Mouse (Mus musculus): ENCODE data around the gene Nme7. TPM values are rescaled to one million over a fixed set of nuclear protein-coding genes. Genes with fewer than 3 reads are reported as not detected.

Nme7 gene
- polyA plus RNA-seq, 1 experiment from 2014 or later: 64.3 TPM

DNA sequence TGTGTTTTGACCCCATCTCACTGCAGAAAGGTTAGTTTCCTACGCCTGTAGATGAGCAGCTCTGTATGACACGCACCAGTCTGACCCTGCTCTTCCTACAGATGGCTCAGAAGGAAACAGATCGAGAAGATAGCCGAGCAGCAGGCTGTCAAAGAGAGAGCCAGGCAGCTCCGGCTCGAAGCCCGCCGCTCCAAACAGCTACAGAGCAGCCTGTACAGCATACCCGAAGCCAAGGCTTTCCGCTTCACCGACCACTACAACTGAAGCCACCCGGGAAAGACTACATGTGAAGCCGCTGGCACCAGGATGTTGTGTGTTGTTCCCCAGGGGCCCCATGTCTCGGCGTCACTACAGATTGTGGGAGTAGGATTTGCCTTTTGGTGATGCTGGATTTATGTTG lies 16.5 kb upstream of the Nme7 start:
- WGBS: 28% methylated on average over 15 of the region's 15 CpGs
- Histone ChIP-seq H3K9ac (replicated peaks; ENCODE audit: low read length) (peak overlapping the region; percentile 11; the same call in 1 of the 2 replicates), H3K4me3 (ENCODE audit: low read length) (no peak overlapping the region), H3K4me2 (replicated peaks; ENCODE audit: low read depth, low read length) (no peak overlapping the region), H3K9me3 (ENCODE audit: low read length) (no peaks in the 10 kb centered on the region), H3K27me3 (ENCODE audit: insufficient read depth, low read length) (no peaks in the 10 kb centered on the region), H3K4me1 (ENCODE audit: insufficient read depth, low read length) (peaks cover 7% of the 10 kb centered on the region; the same call in 1 of the 2 replicates), H3K27ac (ENCODE audit: low read length) (no peak overlapping the region), H3K36me3 (ENCODE audit: insufficient read depth, low read length) (peaks cover 16% of the 10 kb centered on the region)
- ATAC-seq (ENCODE audit: low FRiP score, low TSS enrichment): peak; percentile 71; the same call in 1 of the 2 replicates

- H3K36me3 ChIP-seq (ENCODE audit: insufficient read depth, low read length): peaks cover 40% of the 10 kb centered on the region
- ATAC-seq (ENCODE audit: low FRiP score, low TSS enrichment): no peak
- 91% methylated on average over 5 of the region's 5 CpGs for WGBS
Observed at GRCm38 (mm10) chr1:164292040-164292439, 11.9 kb upstream of the Nme7 start.

GRCm38 (mm10) chr1:164294071-164294470 lies 9.8 kb upstream of the Nme7 start:
- no peak for ATAC-seq (ENCODE audit: low FRiP score, low TSS enrichment)
- Histone ChIP-seq H3K36me3 (ENCODE audit: insufficient read depth, low read length) (peaks cover 57% of the 10 kb centered on the region), H3K4me3 (ENCODE audit: low read length) (no peak overlapping the region)

More at GRCm38 (mm10) chr1:164292040-164292439, 11.9 kb upstream of the Nme7 start:
- Histone ChIP-seq H3K4me3 (ENCODE audit: low read length) (no peak overlapping the region), H3K27me3 (ENCODE audit: insufficient read depth, low read length) (no peaks in the 10 kb centered on the region), H3K9ac (replicated peaks; ENCODE audit: low read length) (no peak overlapping the region), H3K27ac (ENCODE audit: low read length) (no peak overlapping the region), H3K9me3 (ENCODE audit: low read length) (no peaks in the 10 kb centered on the region), H3K4me1 (ENCODE audit: insufficient read depth, low read length) (peaks cover 7% of the 10 kb centered on the region; the same call in 1 of the 2 replicates), H3K4me2 (replicated peaks; ENCODE audit: low read depth, low read length) (no peak overlapping the region)

DNA sequence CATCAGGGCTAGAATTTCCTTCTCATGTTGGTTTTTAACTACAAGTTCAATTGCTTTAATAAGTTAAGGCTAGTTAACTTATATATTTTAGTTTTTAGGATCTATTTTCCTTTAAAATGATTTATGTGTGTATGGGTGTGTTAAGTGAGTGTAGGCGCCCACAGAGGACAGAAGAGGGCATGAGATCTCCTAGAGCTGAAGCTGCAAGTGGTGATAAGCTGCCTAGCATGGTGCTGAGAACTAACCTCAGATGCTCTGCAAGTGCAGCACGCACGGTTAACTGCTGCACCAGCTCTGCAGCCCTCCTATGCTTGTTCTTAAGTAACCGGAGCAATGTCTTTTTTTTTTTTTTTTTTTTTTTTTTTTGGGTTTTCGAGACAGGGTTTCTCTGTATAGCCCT lies 7.4 kb upstream of the Nme7 start:
- Histone ChIP-seq H3K36me3 (ENCODE audit: insufficient read depth, low read length) (peaks cover 67% of the 10 kb centered on the region), H3K4me3 (ENCODE audit: low read length) (no peak overlapping the region), H3K9ac (replicated peaks; ENCODE audit: low read length) (no peak overlapping the region), H3K27me3 (ENCODE audit: insufficient read depth, low read length) (no peaks in the 10 kb centered on the region), H3K9me3 (ENCODE audit: low read length) (no peaks in the 10 kb centered on the region), H3K4me2 (replicated peaks; ENCODE audit: low read depth, low read length) (no peak overlapping the region), H3K4me1 (ENCODE audit: insufficient read depth, low read length) (no peaks in the 10 kb centered on the region), H3K27ac (ENCODE audit: low read length) (no peak overlapping the region)
- 86% methylated on average over 4 of the region's 5 CpGs for WGBS
- no peak for ATAC-seq (ENCODE audit: low FRiP score, low TSS enrichment)

More at GRCm38 (mm10) chr1:164294071-164294470, 9.8 kb upstream of the Nme7 start:
- 90% methylated on average over 6 of the region's 6 CpGs for WGBS
- Histone ChIP-seq H3K27me3 (ENCODE audit: insufficient read depth, low read length) (no peaks in the 10 kb centered on the region), H3K9me3 (ENCODE audit: low read length) (no peaks in the 10 kb centered on the region), H3K4me1 (ENCODE audit: insufficient read depth, low read length) (no peaks in the 10 kb centered on the region), H3K9ac (replicated peaks; ENCODE audit: low read length) (no peak overlapping the region), H3K27ac (ENCODE audit: low read length) (no peak overlapping the region), H3K4me2 (replicated peaks; ENCODE audit: low read depth, low read length) (no peak overlapping the region)

- Histone ChIP-seq H3K27me3 (ENCODE audit: insufficient read depth, low read length) (no peaks in the 10 kb centered on the region), H3K4me1 (ENCODE audit: insufficient read depth, low read length) (peaks cover 5% of the 10 kb centered on the region), H3K4me3 (ENCODE audit: low read length) (no peak overlapping the region), H3K36me3 (ENCODE audit: insufficient read depth, low read length) (peaks cover 51% of the 10 kb centered on the region), H3K9me3 (ENCODE audit: low read length) (no peaks in the 10 kb centered on the region), H3K27ac (ENCODE audit: low read length) (no peak overlapping the region), H3K4me2 (replicated peaks; ENCODE audit: low read depth, low read length) (no peak overlapping the region), H3K9ac (replicated peaks; ENCODE audit: low read length) (no peak overlapping the region)
- no peak for ATAC-seq (ENCODE audit: low FRiP score, low TSS enrichment)
- 91% methylated on average over 4 of the region's 4 CpGs for WGBS
Observed at GRCm38 (mm10) chr1:164301949-164302348, 2.0 kb upstream of the Nme7 start.

GRCm38 (mm10) chr1:164307124-164307751 lies 3.3 kb downstream of the Nme7 start, which contains the start of gene Blzf1:
Gene Blzf1 (minus strand): TSS chr1:164307489.
- Histone ChIP-seq H3K27ac (ENCODE audit: low read length) (peak within 1 kb of the TSS; percentile 88), H3K4me2 (replicated peaks; ENCODE audit: low read depth, low read length) (peak within 1 kb of the TSS; percentile 73), H3K4me1 (ENCODE audit: insufficient read depth, low read length) (peaks cover 10% of the 10 kb centered on the region), H3K4me3 (ENCODE audit: low read length) (peak within 1 kb of the TSS; percentile 88), H3K9me3 (ENCODE audit: low read length) (no peaks in the 10 kb centered on the region), H3K36me3 (ENCODE audit: insufficient read depth, low read length) (peaks cover 11% of the 10 kb centered on the region; the same call in 1 of the 2 replicates), H3K27me3 (ENCODE audit: insufficient read depth, low read length) (no peaks in the 10 kb centered on the region), H3K9ac (replicated peaks; ENCODE audit: low read length) (peak within 1 kb of the TSS; percentile 83)
- peak; percentile 99 for ATAC-seq (ENCODE audit: low FRiP score, low TSS enrichment)
- WGBS: under 1% methylated on average over 35 of the region's 35 CpGs

DNA sequence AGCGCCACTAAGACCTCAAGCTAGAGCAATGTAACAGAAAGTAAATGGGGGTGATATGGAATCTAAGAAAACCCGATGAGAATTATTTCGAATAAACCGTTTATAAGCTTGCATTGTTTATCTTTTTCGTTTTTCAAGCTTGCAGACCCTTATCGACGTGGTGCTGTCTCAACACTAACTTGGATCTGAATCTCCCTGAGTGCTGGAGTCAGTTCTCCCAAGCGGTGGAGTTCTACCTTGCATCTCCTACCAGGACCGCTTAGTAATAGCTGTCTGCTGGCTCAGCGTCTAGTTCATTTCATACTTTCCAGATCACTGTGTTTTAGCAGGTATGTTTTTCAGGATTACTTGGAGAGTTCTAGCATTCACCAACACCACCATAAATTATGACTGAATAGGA lies 4.0 kb downstream of the Nme7 start:
- Histone ChIP-seq H3K9me3 (ENCODE audit: low read length) (no peaks in the 10 kb centered on the region), H3K4me1 (ENCODE audit: insufficient read depth, low read length) (peaks cover 10% of the 10 kb centered on the region), H3K36me3 (ENCODE audit: insufficient read depth, low read length) (peaks cover 5% of the 10 kb centered on the region; the same call in 1 of the 2 replicates), H3K4me3 (ENCODE audit: low read length) (peak overlapping the region; percentile 88), H3K9ac (replicated peaks; ENCODE audit: low read length) (peak overlapping the region; percentile 69), H3K27ac (ENCODE audit: low read length) (peak overlapping the region; percentile 35; the same call in 1 of the 2 replicates), H3K27me3 (ENCODE audit: insufficient read depth, low read length) (no peaks in the 10 kb centered on the region), H3K4me2 (replicated peaks; ENCODE audit: low read depth, low read length) (peak overlapping the region; percentile 73)
- no peak for ATAC-seq (ENCODE audit: low FRiP score, low TSS enrichment)
- WGBS: 11% methylated on average over 10 of the region's 10 CpGs

DNA sequence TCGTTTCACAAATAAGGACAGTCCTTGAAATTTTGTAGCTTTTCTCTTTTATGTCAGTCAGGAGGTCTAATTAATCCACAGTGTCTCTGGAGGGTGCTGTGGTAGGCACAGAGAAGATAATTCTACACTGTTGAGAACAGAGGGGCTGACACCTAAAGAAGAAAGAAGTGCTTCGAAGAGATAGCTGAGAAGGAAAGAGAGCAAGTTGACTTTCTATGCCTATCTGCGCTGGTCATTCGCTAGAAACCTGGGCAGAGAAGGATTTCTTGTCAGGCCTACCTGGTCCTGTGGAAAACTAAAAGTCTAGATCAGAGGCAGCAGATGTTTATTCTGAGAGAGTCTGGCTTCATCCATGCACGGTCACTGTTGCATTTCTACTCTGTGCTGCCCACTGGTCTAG lies 10.2 kb downstream of the Nme7 start:
- 94% methylated on average over 5 of the region's 5 CpGs for WGBS
- peaks cover 7% of the 10 kb centered on the region for H3K36me3 ChIP-seq (ENCODE audit: insufficient read depth, low read length)
- no peak overlapping the region for H3K27ac ChIP-seq (ENCODE audit: low read length)
- H3K4me1 ChIP-seq (ENCODE audit: insufficient read depth, low read length): no peaks in the 10 kb centered on the region
- no peaks in the 10 kb centered on the region for H3K27me3 ChIP-seq (ENCODE audit: insufficient read depth, low read length)
- no peak for ATAC-seq (ENCODE audit: low FRiP score, low TSS enrichment)
- no peak overlapping the region for H3K4me2 ChIP-seq (replicated peaks; ENCODE audit: low read depth, low read length)
- no peak overlapping the region for H3K9ac ChIP-seq (replicated peaks; ENCODE audit: low read length)
- H3K4me3 ChIP-seq (ENCODE audit: low read length): no peak overlapping the region
- no peaks in the 10 kb centered on the region for H3K9me3 ChIP-seq (ENCODE audit: low read length)

DNA sequence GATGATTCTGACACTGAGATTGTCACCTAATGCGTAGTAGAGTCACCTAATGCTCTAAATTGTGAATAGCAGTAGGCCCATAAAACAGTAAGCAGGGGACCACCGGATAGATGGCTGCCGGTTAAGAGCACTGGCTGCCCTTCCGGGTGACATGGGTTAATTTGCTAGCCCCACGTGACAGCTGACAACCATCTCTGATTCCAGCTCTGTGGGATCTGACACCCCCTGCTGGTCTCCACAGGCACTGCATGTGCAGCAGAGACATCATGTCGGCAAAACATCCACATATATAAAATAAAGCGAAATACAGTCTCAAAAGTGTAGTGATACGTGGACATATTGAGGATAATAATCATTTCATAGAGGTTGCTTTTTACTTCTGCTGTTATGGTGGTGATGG lies 11.3 kb downstream of the Nme7 start:
- no peak overlapping the region for H3K9ac ChIP-seq (replicated peaks; ENCODE audit: low read length)
- WGBS: 68% methylated on average over 8 of the region's 8 CpGs
- no peak overlapping the region for H3K4me3 ChIP-seq (ENCODE audit: low read length)
- H3K4me2 ChIP-seq (replicated peaks; ENCODE audit: low read depth, low read length): no peak overlapping the region
- no peaks in the 10 kb centered on the region for H3K27me3 ChIP-seq (ENCODE audit: insufficient read depth, low read length)
- H3K27ac ChIP-seq (ENCODE audit: low read length): no peak overlapping the region
- no peaks in the 10 kb centered on the region for H3K9me3 ChIP-seq (ENCODE audit: low read length)
- H3K36me3 ChIP-seq (ENCODE audit: insufficient read depth, low read length): peaks cover 7% of the 10 kb centered on the region
- H3K4me1 ChIP-seq (ENCODE audit: insufficient read depth, low read length): no peaks in the 10 kb centered on the region
- no peak for ATAC-seq (ENCODE audit: low FRiP score, low TSS enrichment)

DNA sequence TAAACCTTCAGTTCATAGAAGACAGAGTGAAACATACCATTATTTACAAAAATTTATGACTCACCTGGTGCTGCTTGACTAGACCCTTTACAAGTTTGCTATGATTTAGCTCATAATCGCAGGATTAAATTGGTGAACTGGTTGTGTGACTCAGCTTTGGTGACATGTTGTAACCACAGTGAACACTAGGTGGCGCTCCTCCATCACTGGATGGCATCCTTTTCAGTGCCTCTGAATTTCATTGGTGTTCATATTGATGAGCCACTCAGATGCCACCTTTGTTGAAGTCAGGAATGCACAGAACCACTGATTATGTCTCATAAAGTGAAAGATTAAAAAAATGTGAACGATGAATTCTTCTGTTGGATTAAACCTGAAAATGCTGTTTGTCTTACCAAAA lies 12.8 kb downstream of the Nme7 start:
- 30% methylated on average over 3 of the region's 3 CpGs for WGBS
- ATAC-seq (ENCODE audit: low FRiP score, low TSS enrichment): no peak
- Histone ChIP-seq H3K9ac (replicated peaks; ENCODE audit: low read length) (no peak overlapping the region), H3K36me3 (ENCODE audit: insufficient read depth, low read length) (peaks cover 4% of the 10 kb centered on the region; the same call in 1 of the 2 replicates), H3K27me3 (ENCODE audit: insufficient read depth, low read length) (no peaks in the 10 kb centered on the region), H3K27ac (ENCODE audit: low read length) (no peak overlapping the region), H3K9me3 (ENCODE audit: low read length) (no peaks in the 10 kb centered on the region), H3K4me3 (ENCODE audit: low read length) (no peak overlapping the region), H3K4me2 (replicated peaks; ENCODE audit: low read depth, low read length) (no peak overlapping the region), H3K4me1 (ENCODE audit: insufficient read depth, low read length) (peaks cover 3% of the 10 kb centered on the region; the same call in 1 of the 2 replicates)

Data from kidney, embryonic 16.5 days (tissue).